Mouse (Mus musculus): Measurements from ENCODE around the gene Senp1. TPM values are rescaled to one million over a fixed set of nuclear protein-coding genes. Genes with fewer than 3 reads are reported as not detected.
A peak's percentile ranks its signal among the peaks of the same experiment; 100 is the strongest.

Senp1 gene
- polyA plus RNA-seq, 1 experiment, result 30.6 TPM

- Histone ChIP-seq H3K4me1 (ENCODE audit: control insufficient read depth, insufficient read depth, low read length) (no peaks in the 10 kb centered on the region), H3K4me3 (ENCODE audit: insufficient read depth, low read length) (no peak overlapping the region), H3K27ac (ENCODE audit: insufficient read depth, low read length) (no peak overlapping the region)
- no peak for TF ChIP-seq POLR2A (IDR thresholded peaks at IDR 0.05; ENCODE audit: low read depth, low read length)
- TF ChIP-seq CTCF (IDR thresholded peaks at IDR 0.05; ENCODE audit: borderline replicate concordance, insufficient read depth, low read length), result no peak
Observed at GRCm38 (mm10) chr15:98005181-98005580, 88.4 kb downstream of the Senp1 start.

DNA sequence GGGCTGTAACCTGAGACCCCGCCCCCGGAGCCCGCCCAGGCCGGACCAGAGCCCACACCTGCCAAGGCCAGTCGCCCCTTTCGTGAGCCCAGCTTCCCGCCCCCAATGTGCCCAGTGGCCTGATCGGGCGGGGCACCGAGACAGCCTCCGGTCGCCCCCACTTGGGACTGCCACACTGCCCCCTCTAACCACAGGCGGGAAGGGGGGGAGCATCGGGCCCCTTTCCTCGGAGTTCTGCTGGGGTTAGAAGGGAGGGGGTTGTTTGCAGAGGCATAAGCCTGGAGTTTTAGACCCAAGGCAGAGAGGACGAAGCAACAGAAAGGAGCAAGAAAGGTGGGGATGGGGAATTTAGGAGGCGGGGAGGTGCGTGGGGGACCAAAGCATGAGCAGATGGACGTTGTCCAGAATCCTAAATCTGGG lies 88.8 kb downstream of the Senp1 start:
- no peak overlapping the region for H3K4me3 ChIP-seq (ENCODE audit: insufficient read depth, low read length)
- no peaks in the 10 kb centered on the region for H3K4me1 ChIP-seq (ENCODE audit: control insufficient read depth, insufficient read depth, low read length)
- H3K27ac ChIP-seq (ENCODE audit: insufficient read depth, low read length), result no peak overlapping the region
- TF ChIP-seq POLR2A (IDR thresholded peaks at IDR 0.05; ENCODE audit: low read depth, low read length) (no peak), CTCF (IDR thresholded peaks at IDR 0.05; ENCODE audit: borderline replicate concordance, insufficient read depth, low read length) (no peak)

- Histone ChIP-seq H3K27ac (ENCODE audit: insufficient read depth, low read length) (no peak within 1 kb of the TSS), H3K4me3 (ENCODE audit: insufficient read depth, low read length) (peak within 1 kb of the TSS; percentile 27), H3K4me1 (ENCODE audit: control insufficient read depth, insufficient read depth, low read length) (no peaks in the 10 kb centered on the region)
- TF ChIP-seq POLR2A (IDR thresholded peaks at IDR 0.05; ENCODE audit: low read depth, low read length), result no peak
- no peak for TF ChIP-seq CTCF (IDR thresholded peaks at IDR 0.05; ENCODE audit: borderline replicate concordance, insufficient read depth, low read length)
Observed at GRCm38 (mm10) chr15:98003822-98004739, 89.5 kb downstream of the Senp1 start, which contains the start of gene Col2a1. Gene Col2a1, minus strand, starts transcription at chr15:98004695.

- H3K4me1 ChIP-seq (ENCODE audit: control insufficient read depth, insufficient read depth, low read length), result no peaks in the 10 kb centered on the region
- peak overlapping the region; percentile 27 for H3K4me3 ChIP-seq (ENCODE audit: insufficient read depth, low read length)
- no peak overlapping the region for H3K27ac ChIP-seq (ENCODE audit: insufficient read depth, low read length)
- TF ChIP-seq CTCF (IDR thresholded peaks at IDR 0.05; ENCODE audit: borderline replicate concordance, insufficient read depth, low read length), result no peak
- no peak for TF ChIP-seq POLR2A (IDR thresholded peaks at IDR 0.05; ENCODE audit: low read depth, low read length)
Observed at GRCm38 (mm10) chr15:98002991-98003821, 90.3 kb downstream of the Senp1 start.

DNA sequence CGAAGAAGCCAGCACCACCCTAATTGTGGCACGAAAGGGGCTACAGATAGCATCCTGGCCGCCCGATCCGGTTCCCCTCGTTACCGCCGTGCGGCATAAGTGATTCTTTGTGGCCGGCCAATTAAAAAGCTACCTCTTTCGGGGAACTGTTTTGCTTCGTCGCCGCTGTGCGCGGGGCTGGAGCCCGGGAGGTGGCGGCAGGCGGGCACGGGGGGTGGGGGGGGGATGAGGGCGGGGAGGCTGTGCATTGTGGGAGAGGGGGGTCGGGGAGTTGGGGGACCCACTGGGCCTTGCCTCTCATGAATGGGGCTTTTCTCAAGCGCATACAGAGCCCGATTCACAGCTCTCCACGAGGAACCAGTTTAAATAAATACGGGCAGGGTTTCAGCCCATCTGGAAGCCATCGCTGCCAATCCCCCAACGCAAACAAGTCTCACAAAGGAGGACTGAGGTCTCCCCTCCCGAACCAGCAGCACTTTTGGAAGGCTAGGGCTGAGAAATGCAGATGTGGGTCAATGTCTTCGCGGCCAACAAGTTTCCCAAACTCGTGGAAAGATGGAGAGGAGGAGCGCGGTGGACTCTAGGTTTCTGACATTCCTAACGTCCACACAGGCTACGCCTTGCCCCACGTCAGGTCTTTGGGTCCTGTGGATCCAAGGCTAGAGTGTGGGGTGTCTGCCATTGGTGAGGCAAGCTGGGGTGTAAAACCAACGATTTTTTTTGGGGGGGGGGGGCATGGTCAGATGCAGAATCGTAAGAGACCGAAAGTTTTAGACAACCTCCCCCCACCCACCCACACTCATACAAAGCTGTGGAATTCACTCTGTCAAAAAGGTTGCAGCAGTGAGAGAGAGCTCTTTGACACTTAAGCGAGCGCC lies 91.2 kb downstream of the Senp1 start:
- no peaks in the 10 kb centered on the region for H3K4me1 ChIP-seq (ENCODE audit: control insufficient read depth, insufficient read depth, low read length)
- peak overlapping the region; percentile 33 for H3K4me3 ChIP-seq (ENCODE audit: insufficient read depth, low read length)
- no peak overlapping the region for H3K27ac ChIP-seq (ENCODE audit: insufficient read depth, low read length)
- no peak for TF ChIP-seq POLR2A (IDR thresholded peaks at IDR 0.05; ENCODE audit: low read depth, low read length)
- TF ChIP-seq CTCF (IDR thresholded peaks at IDR 0.05; ENCODE audit: borderline replicate concordance, insufficient read depth, low read length), result no peak

- TF ChIP-seq POLR2A (IDR thresholded peaks at IDR 0.05; ENCODE audit: low read depth, low read length) (no peak), CTCF (IDR thresholded peaks at IDR 0.05; ENCODE audit: borderline replicate concordance, insufficient read depth, low read length) (no peak)
- H3K4me3 ChIP-seq (ENCODE audit: insufficient read depth, low read length), result peak overlapping the region; percentile 33
- no peak overlapping the region for H3K27ac ChIP-seq (ENCODE audit: insufficient read depth, low read length)
- H3K4me1 ChIP-seq (ENCODE audit: control insufficient read depth, insufficient read depth, low read length), result no peaks in the 10 kb centered on the region
Observed at GRCm38 (mm10) chr15:98001321-98002112, 92.0 kb downstream of the Senp1 start.

DNA sequence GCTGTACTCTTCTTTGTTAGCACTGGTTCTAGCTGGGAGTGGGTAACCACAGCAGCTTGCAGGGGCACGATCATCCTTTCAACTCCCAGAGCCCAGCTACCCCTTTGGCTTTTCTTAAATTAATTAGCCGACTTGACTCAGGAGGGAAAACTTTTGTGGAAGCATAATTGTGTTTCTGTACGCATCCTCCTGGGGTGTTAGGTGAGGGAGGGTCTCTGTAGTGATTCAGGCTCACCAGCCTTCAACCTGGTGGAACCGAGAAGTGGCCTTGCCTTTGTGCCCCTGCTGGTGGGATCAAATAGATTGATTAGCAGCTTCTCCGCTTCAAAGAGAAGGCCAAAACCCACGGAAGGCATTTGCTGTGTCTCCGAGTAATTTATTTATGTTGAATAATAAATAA lies 93.6 kb downstream of the Senp1 start:
- Histone ChIP-seq H3K27ac (ENCODE audit: insufficient read depth, low read length) (no peak overlapping the region), H3K4me3 (ENCODE audit: insufficient read depth, low read length) (no peak overlapping the region), H3K4me1 (ENCODE audit: control insufficient read depth, insufficient read depth, low read length) (no peaks in the 10 kb centered on the region)
- TF ChIP-seq CTCF (IDR thresholded peaks at IDR 0.05; ENCODE audit: borderline replicate concordance, insufficient read depth, low read length) (no peak), POLR2A (IDR thresholded peaks at IDR 0.05; ENCODE audit: low read depth, low read length) (no peak)

DNA sequence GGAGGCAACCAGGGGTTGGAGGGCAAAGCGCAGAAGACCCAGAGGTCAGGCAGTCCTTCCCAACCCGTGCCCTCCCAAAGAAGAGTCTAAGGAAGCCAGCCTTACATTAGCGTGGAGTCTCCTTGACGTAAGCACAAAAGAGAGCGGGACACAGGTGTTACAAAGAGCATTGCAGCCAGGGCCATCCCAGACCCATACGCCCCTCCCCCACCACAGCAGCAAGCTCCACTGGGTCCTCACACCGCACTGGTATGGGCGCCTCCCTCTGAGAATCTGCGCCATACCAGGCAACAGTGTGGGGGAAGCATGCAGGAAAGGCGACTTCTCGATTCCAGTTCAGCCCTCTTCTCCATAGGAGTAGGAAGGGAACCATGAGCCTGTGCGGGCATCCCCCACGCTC lies 94.0 kb downstream of the Senp1 start:
- no peaks in the 10 kb centered on the region for H3K4me1 ChIP-seq (ENCODE audit: control insufficient read depth, insufficient read depth, low read length)
- no peak overlapping the region for H3K4me3 ChIP-seq (ENCODE audit: insufficient read depth, low read length)
- no peak overlapping the region for H3K27ac ChIP-seq (ENCODE audit: insufficient read depth, low read length)
- TF ChIP-seq POLR2A (IDR thresholded peaks at IDR 0.05; ENCODE audit: low read depth, low read length) (no peak), CTCF (IDR thresholded peaks at IDR 0.05; ENCODE audit: borderline replicate concordance, insufficient read depth, low read length) (no peak)
